Mouse (Mus musculus): ENCODE results near the gene Oxsm. TPM values are rescaled to one million over a fixed set of nuclear protein-coding genes. Genes with fewer than 3 reads are reported as not detected.

The Oxsm gene
- polyA plus RNA-seq, 1 experiment: 7.2 TPM

DNA sequence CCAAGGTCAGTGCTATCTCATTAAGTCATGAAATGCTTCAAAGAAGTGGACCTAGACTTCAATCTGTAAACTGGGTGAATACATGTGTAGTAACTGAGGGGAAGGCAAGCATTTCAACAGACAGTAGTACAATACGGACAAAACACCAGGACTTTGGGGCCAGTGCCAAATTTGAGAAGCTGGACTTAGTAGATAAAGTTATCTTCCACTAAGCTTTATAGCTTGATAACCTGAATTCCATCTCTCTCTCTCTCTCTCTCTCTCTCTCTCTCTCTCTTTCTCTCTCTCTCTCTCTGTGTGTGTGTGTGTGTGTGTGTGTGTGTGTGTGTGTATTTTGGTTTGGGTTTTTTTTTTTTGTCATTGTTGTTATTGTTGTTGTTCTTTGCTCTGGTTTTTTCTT is 4.5 kb downstream of the Oxsm start:
- Histone ChIP-seq H3K36me3 (ENCODE audit: control insufficient read depth, insufficient read depth, low read length, poor library complexity, severe bottlenecking) (no peaks in the 10 kb centered on the region), H3K9me3 (replicated peaks; ENCODE audit: control insufficient read depth, insufficient read depth, low read length, poor library complexity, severe bottlenecking) (no peaks in the 10 kb centered on the region), H3K27ac (ENCODE audit: insufficient read depth, low read length) (no peak overlapping the region), H3K27me3 (ENCODE audit: control insufficient read depth, insufficient read depth, low read length, poor library complexity, severe bottlenecking) (no peaks in the 10 kb centered on the region), H3K4me3 (ENCODE audit: low read depth, low read length) (no peak overlapping the region), H3K9ac (ENCODE audit: low read depth, poor library complexity, severe bottlenecking) (no peak overlapping the region), H3K4me1 (ENCODE audit: control insufficient read depth, insufficient read depth, low read length) (no peaks in the 10 kb centered on the region)
- TF ChIP-seq EP300 (IDR thresholded peaks at IDR 0.05; ENCODE audit: insufficient read depth, low read depth, low read length): no peak
- TF ChIP-seq CTCF (IDR thresholded peaks at IDR 0.05; ENCODE audit: low read depth, low read length): no peak
- no peak for TF ChIP-seq POLR2A (IDR thresholded peaks at IDR 0.05; ENCODE audit: insufficient read depth, low read length)

DNA sequence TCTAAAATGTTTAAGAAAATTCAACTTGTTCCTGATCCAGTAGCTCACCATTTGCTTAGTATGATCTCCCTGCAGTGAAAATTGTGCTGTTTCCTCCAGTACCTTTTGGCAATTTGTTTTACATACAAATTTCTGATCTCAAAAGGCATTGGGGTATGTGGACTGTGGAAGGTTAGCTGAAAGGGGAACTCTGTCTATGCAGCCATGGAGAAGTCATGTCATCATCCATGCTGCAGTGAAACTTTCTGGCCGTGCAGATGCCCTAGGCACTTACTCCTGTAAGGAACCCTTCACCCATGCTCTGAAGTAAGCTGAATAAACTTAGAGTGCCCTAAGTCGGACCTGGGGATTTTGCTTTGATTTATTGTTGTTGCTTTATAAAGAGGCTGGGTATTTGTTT is 5.2 kb downstream of the Oxsm start:
- Histone ChIP-seq H3K27ac (ENCODE audit: insufficient read depth, low read length) (no peak overlapping the region), H3K9ac (ENCODE audit: low read depth, poor library complexity, severe bottlenecking) (no peak overlapping the region), H3K4me3 (ENCODE audit: low read depth, low read length) (no peak overlapping the region), H3K27me3 (ENCODE audit: control insufficient read depth, insufficient read depth, low read length, poor library complexity, severe bottlenecking) (no peaks in the 10 kb centered on the region), H3K9me3 (replicated peaks; ENCODE audit: control insufficient read depth, insufficient read depth, low read length, poor library complexity, severe bottlenecking) (no peaks in the 10 kb centered on the region), H3K4me1 (ENCODE audit: control insufficient read depth, insufficient read depth, low read length) (no peaks in the 10 kb centered on the region), H3K36me3 (ENCODE audit: control insufficient read depth, insufficient read depth, low read length, poor library complexity, severe bottlenecking) (no peaks in the 10 kb centered on the region)
- TF ChIP-seq POLR2A (IDR thresholded peaks at IDR 0.05; ENCODE audit: insufficient read depth, low read length) (no peak), CTCF (IDR thresholded peaks at IDR 0.05; ENCODE audit: low read depth, low read length) (no peak), EP300 (IDR thresholded peaks at IDR 0.05; ENCODE audit: insufficient read depth, low read depth, low read length) (no peak)

DNA sequence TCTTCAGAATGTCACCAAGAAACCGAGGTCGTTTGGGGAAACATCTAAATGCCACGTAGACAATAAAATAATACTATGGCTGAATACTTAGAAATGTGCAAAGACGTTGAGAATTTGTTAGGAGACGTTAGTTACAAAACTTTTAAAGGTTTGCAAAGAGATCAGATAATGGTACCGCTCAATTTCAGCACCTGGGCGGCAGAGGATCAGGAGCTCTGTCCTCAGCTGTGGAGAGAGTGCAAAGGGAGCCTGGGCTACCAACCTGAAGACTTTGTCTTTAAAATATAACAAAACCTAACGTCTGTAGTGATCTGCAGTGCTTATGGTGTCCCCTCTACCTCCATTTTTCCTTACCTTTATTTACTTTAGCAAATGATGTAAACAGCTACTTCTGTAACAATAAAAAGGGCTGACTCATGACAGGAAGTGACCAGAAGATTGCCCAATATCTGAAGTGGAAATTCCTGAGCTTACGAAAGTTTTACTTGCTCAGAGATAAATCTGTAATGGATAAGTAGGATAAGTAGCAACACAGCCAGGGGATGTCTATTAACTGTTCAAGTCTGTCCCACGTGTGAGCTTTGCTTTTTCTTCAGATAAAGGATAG is 5.9 kb downstream of the Oxsm start:
- Histone ChIP-seq H3K9me3 (replicated peaks; ENCODE audit: control insufficient read depth, insufficient read depth, low read length, poor library complexity, severe bottlenecking) (no peaks in the 10 kb centered on the region), H3K9ac (ENCODE audit: low read depth, poor library complexity, severe bottlenecking) (peak overlapping the region; percentile 56), H3K27ac (ENCODE audit: insufficient read depth, low read length) (no peak overlapping the region), H3K4me1 (ENCODE audit: control insufficient read depth, insufficient read depth, low read length) (no peaks in the 10 kb centered on the region), H3K36me3 (ENCODE audit: control insufficient read depth, insufficient read depth, low read length, poor library complexity, severe bottlenecking) (no peaks in the 10 kb centered on the region), H3K4me3 (ENCODE audit: low read depth, low read length) (peak overlapping the region; percentile 92), H3K27me3 (ENCODE audit: control insufficient read depth, insufficient read depth, low read length, poor library complexity, severe bottlenecking) (no peaks in the 10 kb centered on the region)
- TF ChIP-seq CTCF (IDR thresholded peaks at IDR 0.05; ENCODE audit: low read depth, low read length) (no peak), POLR2A (IDR thresholded peaks at IDR 0.05; ENCODE audit: insufficient read depth, low read length) (no peak), EP300 (IDR thresholded peaks at IDR 0.05; ENCODE audit: insufficient read depth, low read depth, low read length) (no peak)

DNA sequence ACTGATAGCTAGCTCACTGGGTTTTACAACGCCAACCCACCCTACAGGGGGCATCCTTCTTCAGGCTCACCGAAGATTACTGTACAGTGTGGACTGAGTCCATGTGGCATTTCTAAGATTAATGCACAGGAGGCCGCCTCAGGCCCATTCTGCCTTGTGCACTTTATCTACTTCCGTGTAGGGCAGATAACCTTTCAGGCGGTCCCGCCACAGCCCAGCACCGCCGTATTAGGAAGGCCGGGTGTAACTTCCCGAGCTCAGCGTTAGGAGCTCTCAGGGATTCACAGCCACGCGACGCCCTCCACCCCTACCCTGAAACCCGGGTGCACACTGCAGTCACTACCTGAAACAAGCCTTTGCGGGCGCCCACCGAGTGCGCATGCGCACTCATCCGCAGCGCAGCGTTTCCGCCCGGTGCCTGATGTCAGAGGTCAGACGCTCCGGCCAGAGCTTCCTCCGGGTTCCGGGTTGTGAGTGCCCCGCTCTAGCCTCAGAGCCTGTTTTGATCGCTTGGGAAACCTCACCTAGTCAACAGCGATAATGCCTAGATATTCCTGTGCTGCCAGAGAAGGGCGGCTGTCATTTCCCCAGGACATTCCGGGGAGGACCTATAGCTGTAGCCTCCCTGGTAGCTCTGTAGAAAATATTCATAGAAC is 6.5 kb downstream of the Oxsm start:
- Histone ChIP-seq H3K36me3 (ENCODE audit: control insufficient read depth, insufficient read depth, low read length, poor library complexity, severe bottlenecking) (no peaks in the 10 kb centered on the region), H3K9me3 (replicated peaks; ENCODE audit: control insufficient read depth, insufficient read depth, low read length, poor library complexity, severe bottlenecking) (no peaks in the 10 kb centered on the region), H3K4me3 (ENCODE audit: low read depth, low read length) (peak overlapping the region; percentile 92), H3K27ac (ENCODE audit: insufficient read depth, low read length) (no peak overlapping the region), H3K4me1 (ENCODE audit: control insufficient read depth, insufficient read depth, low read length) (no peaks in the 10 kb centered on the region), H3K27me3 (ENCODE audit: control insufficient read depth, insufficient read depth, low read length, poor library complexity, severe bottlenecking) (no peaks in the 10 kb centered on the region), H3K9ac (ENCODE audit: low read depth, poor library complexity, severe bottlenecking) (peak overlapping the region; percentile 56)
- TF ChIP-seq CTCF (IDR thresholded peaks at IDR 0.05; ENCODE audit: low read depth, low read length): no peak
- TF ChIP-seq POLR2A (IDR thresholded peaks at IDR 0.05; ENCODE audit: insufficient read depth, low read length): no peak
- TF ChIP-seq EP300 (IDR thresholded peaks at IDR 0.05; ENCODE audit: insufficient read depth, low read depth, low read length): no peak

DNA sequence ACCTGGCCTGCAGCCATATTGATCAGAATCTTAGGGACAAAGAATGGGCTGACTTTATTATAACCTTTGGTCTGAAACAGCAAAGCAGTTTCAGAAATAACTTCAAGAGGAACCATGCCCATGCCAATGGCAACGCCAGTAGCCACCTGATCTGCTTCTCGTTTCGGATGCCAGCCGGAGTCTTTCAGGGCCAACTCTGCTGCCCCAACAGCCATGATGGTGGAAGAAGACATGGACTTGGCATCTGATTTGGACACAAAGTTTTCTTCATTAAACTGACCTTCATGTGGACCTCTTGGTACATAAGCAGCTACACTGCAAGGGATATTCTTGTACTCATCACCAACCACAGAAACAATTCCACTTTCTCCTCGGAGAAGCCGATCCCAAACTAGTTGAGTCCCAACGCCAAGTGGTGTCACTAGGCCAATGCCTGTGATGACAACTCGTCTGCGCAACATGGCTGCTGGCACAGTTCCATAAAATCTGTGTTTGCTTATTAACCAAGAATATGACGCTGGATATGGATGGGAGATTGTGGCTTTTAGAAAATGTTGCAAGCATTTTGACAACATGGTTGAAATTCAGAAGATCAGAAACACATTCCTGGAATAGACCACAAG is 7.3 kb downstream of the Oxsm start:
- H3K4me1 ChIP-seq (ENCODE audit: control insufficient read depth, insufficient read depth, low read length): no peaks in the 10 kb centered on the region
- peak overlapping the region; percentile 56 for H3K9ac ChIP-seq (ENCODE audit: low read depth, poor library complexity, severe bottlenecking)
- peak overlapping the region; percentile 92; the same call in 1 of the 2 replicates for H3K4me3 ChIP-seq (ENCODE audit: low read depth, low read length)
- H3K9me3 ChIP-seq (replicated peaks; ENCODE audit: control insufficient read depth, insufficient read depth, low read length, poor library complexity, severe bottlenecking): peaks cover 4% of the 10 kb centered on the region; the same call in 1 of the 2 replicates
- H3K27me3 ChIP-seq (ENCODE audit: control insufficient read depth, insufficient read depth, low read length, poor library complexity, severe bottlenecking): no peaks in the 10 kb centered on the region
- no peak overlapping the region for H3K27ac ChIP-seq (ENCODE audit: insufficient read depth, low read length)
- TF ChIP-seq POLR2A (IDR thresholded peaks at IDR 0.05; ENCODE audit: insufficient read depth, low read length) (no peak), CTCF (IDR thresholded peaks at IDR 0.05; ENCODE audit: low read depth, low read length) (no peak), EP300 (IDR thresholded peaks at IDR 0.05; ENCODE audit: insufficient read depth, low read depth, low read length) (no peak)
- H3K36me3 ChIP-seq (ENCODE audit: control insufficient read depth, insufficient read depth, low read length, poor library complexity, severe bottlenecking): no peaks in the 10 kb centered on the region

DNA sequence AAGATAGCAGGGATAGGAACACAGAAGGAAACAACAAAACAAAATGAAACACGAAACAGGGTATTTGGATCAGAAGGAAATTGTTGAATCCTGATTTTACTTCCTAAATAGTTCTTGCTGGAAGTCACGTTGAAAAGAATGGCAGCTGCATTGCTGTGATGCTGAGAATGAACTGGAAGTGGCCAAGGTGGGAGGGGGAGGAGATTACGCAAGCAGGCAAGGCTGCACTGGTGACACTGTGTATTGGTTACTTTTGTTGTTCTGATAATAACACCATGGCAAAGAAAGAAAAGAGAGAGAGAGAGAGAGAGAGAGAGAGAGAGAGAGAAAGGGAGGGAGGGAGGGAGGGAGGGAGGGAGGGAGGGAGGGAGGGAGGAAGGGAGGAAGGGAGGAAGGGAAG is 13.1 kb downstream of the Oxsm start:
- Histone ChIP-seq H3K9me3 (replicated peaks; ENCODE audit: control insufficient read depth, insufficient read depth, low read length, poor library complexity, severe bottlenecking) (peaks cover 4% of the 10 kb centered on the region), H3K4me1 (ENCODE audit: control insufficient read depth, insufficient read depth, low read length) (no peaks in the 10 kb centered on the region), H3K27me3 (ENCODE audit: control insufficient read depth, insufficient read depth, low read length, poor library complexity, severe bottlenecking) (no peaks in the 10 kb centered on the region; the same call in 1 of the 2 replicates), H3K9ac (ENCODE audit: low read depth, poor library complexity, severe bottlenecking) (no peak overlapping the region), H3K36me3 (ENCODE audit: control insufficient read depth, insufficient read depth, low read length, poor library complexity, severe bottlenecking) (no peaks in the 10 kb centered on the region), H3K27ac (ENCODE audit: insufficient read depth, low read length) (no peak overlapping the region), H3K4me3 (ENCODE audit: low read depth, low read length) (no peak overlapping the region)
- TF ChIP-seq CTCF (IDR thresholded peaks at IDR 0.05; ENCODE audit: low read depth, low read length) (no peak), POLR2A (IDR thresholded peaks at IDR 0.05; ENCODE audit: insufficient read depth, low read length) (no peak), EP300 (IDR thresholded peaks at IDR 0.05; ENCODE audit: insufficient read depth, low read depth, low read length) (no peak)

Measured in ES-Bruce4 (cell line).